Mouse (Mus musculus): Measurements from ENCODE around the gene Bri3bp. TPM values are rescaled to one million over a fixed set of nuclear protein-coding genes. Genes with fewer than 3 reads are reported as not detected.

The Bri3bp gene
- polyA plus RNA-seq, 1 experiment from 2014 or later = 32.4 TPM

GRCm38 (mm10) chr5:125509541-125509940, 68.2 kb downstream of the Bri3bp start:
- ATAC-seq (ENCODE audit: insufficient number of reproducible peaks, low FRiP score, low TSS enrichment, low read depth) = no peak
- 44% methylated on average over 5 of the region's 5 CpGs for WGBS
- no peaks in the 10 kb centered on the region for H3K27me3 ChIP-seq

More at GRCm38 (mm10) chr5:125509541-125509940, 68.2 kb downstream of the Bri3bp start:
- Histone ChIP-seq H3K36me3 (peaks cover 81% of the 10 kb centered on the region), H3K9me3 (no peaks in the 10 kb centered on the region), H3K9ac (no peak overlapping the region), H3K4me2 (no peak overlapping the region), H3K4me3 (no peak overlapping the region), H3K4me1 (no peaks in the 10 kb centered on the region), H3K27ac (no peak overlapping the region)

Small RNA genes lying within 50 kb of the gene (microRNA-seq; reads per million reads assigned to microRNA genes)
- gene Gm27551 = not detected

Other genes with a start within 250 kb of the Bri3bp start
- 57.2 and 65.1 TPM in 2 replicates for gene Scarb1, start 100.5 kb upstream of the Bri3bp start, polyA plus RNA-seq (2015; fragmentation: Nextera tagmentation; extraction: Ambion mirVana)
- gene Gm10382, start 52.2 kb upstream of the Bri3bp start, polyA plus RNA-seq (2015; fragmentation: Nextera tagmentation; extraction: Ambion mirVana) = 0.14 and 0.32 TPM in 2 replicates
- 1,133 and 1,236 TPM in 2 replicates for gene Ubc, start 51.4 kb upstream of the Bri3bp start, polyA plus RNA-seq (2015; fragmentation: Nextera tagmentation; extraction: Ambion mirVana)
- 9.0 and 9.2 TPM in 2 replicates for gene Dhx37, start 7.4 kb upstream of the Bri3bp start, polyA plus RNA-seq (2015; fragmentation: Nextera tagmentation; extraction: Ambion mirVana)
- 50.5 and 53.2 TPM in 2 replicates for gene Aacs, start 34.2 kb downstream of the Bri3bp start, polyA plus RNA-seq (2015; fragmentation: Nextera tagmentation; extraction: Ambion mirVana)
- 0.22 and 0.31 TPM in 2 replicates for gene Tmem132b, start 90.2 kb downstream of the Bri3bp start, polyA plus RNA-seq (2015; fragmentation: Nextera tagmentation; extraction: Ambion mirVana)